Mouse (Mus musculus) heart, adult 2 months (tissue): ENCODE results near the gene Pkd2l1.

Source experiments
- CTCF ChIP-seq: fragments of 200-600 bp; IDR thresholded peaks from 2 replicates; pipeline ENCODE4 v1.8.1; 2022; ENCODE audit warnings: antibody characterized with exemption, mild to moderate bottlenecking, moderate library complexity
- POLR2A ChIP-seq: fragments of 200-500 bp; IDR thresholded peaks from 2 replicates; pipeline ENCODE4 v1.6.1; 2011; ENCODE audit warnings: mild to moderate bottlenecking, low read depth, low read length, control low read depth; ENCODE audit not compliant: insufficient read depth

DNA sequence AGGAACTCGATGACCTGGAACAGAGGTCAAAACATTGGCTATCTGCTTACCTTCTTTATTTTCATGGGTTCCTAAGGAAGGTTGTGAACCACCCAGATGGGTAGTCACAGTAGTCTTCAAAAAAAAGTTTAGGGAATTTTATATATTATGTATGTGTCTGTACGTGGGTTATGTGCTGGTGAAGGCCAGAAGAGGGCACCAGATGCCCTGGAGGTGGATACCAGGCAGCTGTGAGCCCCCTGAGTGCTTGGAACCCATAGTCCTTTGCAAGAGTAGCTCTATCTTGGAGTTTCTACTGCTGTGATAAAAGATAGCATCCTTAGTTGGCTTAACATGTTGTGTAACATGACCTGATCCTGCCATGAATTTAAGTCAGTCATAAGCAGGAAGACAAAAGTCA is 14.8 kb upstream of the Pkd2l1 start:
- TF ChIP-seq CTCF (0 out of 2 replicates have a peak, but pooled peaks have one; percentile 5), POLR2A (no peak)
